Mouse (Mus musculus) heart, postnatal 0 days (tissue): ENCODE data around the gene Btbd16.

Source experiments
- CTCF ChIP-seq: IDR thresholded peaks from 2 replicates; pipeline ENCODE4 v1.5.1; 2016; ENCODE audit warnings: antibody characterized with exemption, control low read depth, low read depth
- EP300 ChIP-seq: IDR thresholded peaks from 2 replicates; pipeline ENCODE4 v1.6.1; 2016; ENCODE audit warnings: antibody characterized with exemption, low read depth

DNA sequence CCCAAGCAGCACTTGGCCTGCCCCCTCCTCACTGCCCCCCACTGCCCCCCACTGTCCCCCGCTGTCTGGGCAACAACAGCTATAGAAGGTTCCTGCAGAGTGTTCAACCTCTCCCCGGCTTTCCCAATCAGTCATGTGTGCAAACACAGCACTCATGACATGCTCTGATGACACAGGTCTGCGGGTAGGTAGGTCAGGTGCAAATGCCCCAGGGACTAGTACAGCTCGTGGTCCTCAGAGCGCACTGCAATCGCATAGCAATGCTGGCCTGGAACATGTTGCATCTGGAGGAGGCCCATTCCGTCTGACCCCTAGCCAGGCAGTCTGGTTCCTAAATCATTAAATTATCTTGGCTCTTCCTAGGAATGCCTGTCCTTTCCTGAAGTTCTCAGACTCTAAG lies 15.6 kb downstream of the Btbd16 start:
- TF ChIP-seq CTCF (no peak), EP300 (no peak)
